Mouse (Mus musculus) neural tube, embryonic 14.5 days (tissue): Measurements from ENCODE around the gene Fam162b. TPM values are rescaled to one million over a fixed set of nuclear protein-coding genes. Genes with fewer than 3 reads are reported as not detected.
A peak's percentile ranks its signal among the peaks of the same experiment; 100 is the strongest.

Source experiments
- ATAC-seq: fragments of 200-750 bp; cut with Nextera tagmentation; 2 replicates; pipeline ENCODE4 v1.8.0; 2017; ENCODE audit warnings: low read depth, mild to moderate bottlenecking, moderate TSS enrichment, moderate library complexity
- H3K27ac ChIP-seq: fragments of 300-500 bp; sonication (generic); 2 replicates; pipeline ENCODE4 v1.5.1; 2014; ENCODE audit warnings: low read depth, mild to moderate bottlenecking, control low read depth, low read length, moderate library complexity, mixed read lengths
- H3K27me3 ChIP-seq: fragments of 300-500 bp; sonication (generic); 2 replicates; pipeline ENCODE4 v1.6.1; 2014; ENCODE audit warnings: low read length; ENCODE audit not compliant: control insufficient read depth, insufficient read depth
- H3K36me3 ChIP-seq: fragments of 300-500 bp; sonication (generic); 2 replicates; pipeline ENCODE4 v1.6.1; 2014; ENCODE audit warnings: low read length, mixed read lengths; ENCODE audit not compliant: control insufficient read depth, insufficient read depth
- H3K4me1 ChIP-seq: fragments of 300-500 bp; sonication (generic); 2 replicates; pipeline ENCODE4 v1.6.1; 2014; ENCODE audit warnings: low read length; ENCODE audit not compliant: control insufficient read depth, insufficient read depth
- H3K4me2 ChIP-seq: fragments of 300-500 bp; sonication (generic); 2 replicates; pipeline ENCODE4 v1.6.1; 2014; ENCODE audit warnings: mild to moderate bottlenecking, low read depth, low read length, control low read depth
- H3K4me3 ChIP-seq: fragments of 300-500 bp; sonication (generic); 2 replicates; pipeline ENCODE4 v1.5.1; 2014; ENCODE audit warnings: low read depth, low read length, control low read depth, mixed read lengths
- H3K9ac ChIP-seq: fragments of 300-500 bp; sonication (generic); replicated peaks from 2 replicates; pipeline ENCODE4 v1.6.1; 2014; ENCODE audit warnings: low read depth, mild to moderate bottlenecking, control low read depth, low read length, mixed read lengths
- H3K9me3 ChIP-seq: fragments of 300-500 bp; sonication (generic); 2 replicates; pipeline ENCODE4 v1.6.1; 2016; ENCODE audit warnings: low read length; ENCODE audit not compliant: control insufficient read depth
- WGBS: fragments of 180-500 bp; shearing (Covaris S2); extraction: QIAGEN DNeasy Blood & Tissue Kit; methylation state at CpG from one replicate; pipeline ENCODE4 v1.1.7; 2014; 5-methylcytosine and 5-hydroxymethylcytosine counted together
- polyA plus RNA-seq: library from polyadenylated mRNA; unstranded; fragments of >200 nt; fragmentation: Nextera tagmentation; extraction: Ambion mirVana; gene quantifications from 2 replicates; pipeline ENCODE4 v1.2.1, GENCODE M21; 2014

Fam162b gene
- 0.46 and 1.3 TPM in 2 replicates for polyA plus RNA-seq

DNA sequence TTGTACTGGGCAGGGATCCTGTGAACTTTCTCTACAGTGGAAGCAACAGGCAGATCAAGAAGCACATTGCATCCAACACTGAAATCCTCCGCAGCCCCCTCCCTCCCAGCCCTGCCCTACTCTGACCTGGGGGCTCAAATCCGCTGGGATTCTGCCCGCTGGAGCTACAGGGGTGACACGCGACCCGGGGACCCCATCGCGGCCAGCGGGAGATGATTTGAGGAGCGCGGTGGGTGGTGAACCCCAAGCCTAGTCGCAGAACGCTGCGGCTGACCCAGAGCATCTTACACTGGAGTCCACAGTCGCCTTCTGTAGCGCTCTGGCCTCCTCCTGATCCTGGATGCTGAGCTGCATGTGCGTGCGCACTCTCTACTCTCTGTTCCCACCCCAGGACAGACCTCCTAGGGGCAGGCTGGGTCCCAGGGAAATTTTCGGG is at the start of gene Fam162b:
TSS of gene Fam162b (minus strand) at position 379 of the 436 bp plus-strand sequence.
- Histone ChIP-seq H3K4me2 (peak within 1 kb of the TSS; percentile 49), H3K4me3 (peak within 1 kb of the TSS; percentile 11), H3K9me3 (no peaks in the 10 kb centered on the region), H3K36me3 (no peaks in the 10 kb centered on the region), H3K27ac (no peak within 1 kb of the TSS), H3K9ac (no peak within 1 kb of the TSS), H3K4me1 (no peaks in the 10 kb centered on the region), H3K27me3 (no peaks in the 10 kb centered on the region)
- WGBS, result 4% methylated on average over 19 of the region's 19 CpGs
- ATAC-seq, result peak; percentile 56; the same call in 1 of the 2 replicates

DNA sequence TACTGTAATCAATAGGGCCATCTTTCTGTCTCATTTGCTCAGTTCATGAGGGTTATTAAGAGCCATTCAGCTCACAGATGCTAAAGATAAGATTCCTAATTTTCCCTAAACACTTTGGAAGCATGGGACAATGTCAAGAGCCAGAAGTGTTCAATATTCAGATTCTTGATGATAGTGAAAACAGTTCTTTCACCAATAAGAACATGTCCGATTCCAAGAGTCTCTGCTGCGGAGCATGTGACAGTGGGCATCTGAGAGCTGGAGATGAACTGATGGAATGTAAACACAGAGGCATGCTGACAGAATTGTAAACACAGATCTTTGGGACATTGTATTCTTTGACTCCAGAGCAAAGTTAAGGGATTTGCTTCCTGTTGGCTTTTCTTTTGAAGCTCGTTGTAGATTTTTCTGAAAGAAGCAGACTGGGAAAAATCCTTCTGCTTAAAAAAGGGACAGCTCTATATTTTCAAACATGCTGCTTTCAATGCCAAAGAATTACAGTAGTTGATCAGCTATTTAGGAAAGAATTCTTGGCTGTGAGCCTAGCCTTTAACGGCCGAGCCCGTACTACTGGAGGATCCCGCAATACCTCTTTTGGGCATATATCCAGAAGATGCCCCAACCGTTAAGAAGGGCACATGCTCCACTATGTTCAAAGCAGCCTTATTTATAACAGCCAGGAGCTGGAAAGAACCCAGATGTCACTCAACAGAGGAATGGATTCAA is 41.3 kb upstream of the Fam162b start, which contains the start of gene Gprc6a:
TSS of gene Gprc6a (minus strand) at position 51 of the 726 bp plus-strand sequence.
- H3K4me3 ChIP-seq, result no peak within 1 kb of the TSS
- WGBS, result 70% methylated on average over 8 of the region's 8 CpGs
- H3K27ac ChIP-seq, result no peak within 1 kb of the TSS
- ATAC-seq, result no peak
- H3K36me3 ChIP-seq, result no peaks in the 10 kb centered on the region
- H3K27me3 ChIP-seq, result no peaks in the 10 kb centered on the region
- H3K4me2 ChIP-seq, result no peak within 1 kb of the TSS
- H3K4me1 ChIP-seq, result no peaks in the 10 kb centered on the region
- no peaks in the 10 kb centered on the region for H3K9me3 ChIP-seq
- H3K9ac ChIP-seq, result no peak within 1 kb of the TSS

DNA sequence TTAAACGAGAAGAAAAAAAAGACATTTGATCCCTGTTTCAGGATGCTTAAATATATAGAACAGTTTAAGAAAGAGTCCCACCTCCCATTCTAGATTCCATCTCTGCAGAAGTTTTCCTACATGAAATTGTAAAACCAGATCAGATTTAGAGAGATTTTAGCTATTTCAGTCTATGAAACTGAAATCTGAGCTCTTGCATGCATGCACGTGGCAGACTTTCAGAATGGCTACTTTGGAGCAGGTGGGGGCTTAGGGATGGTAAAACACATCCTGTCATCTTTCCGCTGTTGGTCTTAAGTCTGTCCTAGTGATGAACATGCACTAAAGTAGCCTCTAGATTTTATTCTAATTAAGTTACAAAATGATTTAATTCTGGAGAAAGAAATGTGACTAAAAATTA is 30.9 kb upstream of the Fam162b start:
- WGBS, result 84% methylated on average over 3 of the region's 3 CpGs
- no peak overlapping the region for H3K4me2 ChIP-seq
- no peak overlapping the region for H3K4me3 ChIP-seq
- H3K9me3 ChIP-seq, result no peaks in the 10 kb centered on the region
- no peaks in the 10 kb centered on the region for H3K27me3 ChIP-seq
- ATAC-seq, result no peak
- no peaks in the 10 kb centered on the region for H3K36me3 ChIP-seq
- H3K9ac ChIP-seq, result no peak overlapping the region
- H3K4me1 ChIP-seq, result no peaks in the 10 kb centered on the region
- no peak overlapping the region for H3K27ac ChIP-seq

- no peak for ATAC-seq
- H3K4me1 ChIP-seq, result no peaks in the 10 kb centered on the region
- H3K4me2 ChIP-seq, result no peak overlapping the region
- H3K36me3 ChIP-seq, result no peaks in the 10 kb centered on the region
- WGBS, result 80% methylated on average over 7 of the region's 7 CpGs
- H3K27ac ChIP-seq, result no peak overlapping the region
- H3K9ac ChIP-seq, result no peak overlapping the region
- no peak overlapping the region for H3K4me3 ChIP-seq
- no peaks in the 10 kb centered on the region for H3K27me3 ChIP-seq
- H3K9me3 ChIP-seq, result no peaks in the 10 kb centered on the region
These were observed 29.8 kb upstream of the Fam162b start for GRCm38 (mm10) chr10:51620126-51620525.

DNA sequence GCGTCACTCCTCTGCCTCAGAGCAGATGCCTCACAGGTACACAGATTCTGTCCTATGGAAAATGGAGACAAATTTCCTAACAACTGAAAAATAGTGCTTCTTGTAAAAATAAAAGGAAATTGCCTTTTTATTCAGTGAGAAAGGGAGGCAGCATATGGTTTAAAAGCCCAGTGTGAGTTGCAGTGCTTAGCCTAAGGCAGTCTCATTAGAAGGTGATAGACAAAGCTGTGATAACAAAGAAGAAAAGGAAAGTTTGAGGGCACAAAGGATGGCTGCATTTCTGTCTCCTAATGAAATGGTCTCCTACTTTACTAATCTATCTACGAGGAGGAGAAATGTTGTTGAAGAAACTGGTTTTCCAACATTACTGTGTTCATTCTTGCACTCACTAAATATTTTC is 28.2 kb upstream of the Fam162b start:
- WGBS, result 85% methylated on average over 2 of the region's 2 CpGs
- H3K4me1 ChIP-seq, result no peaks in the 10 kb centered on the region
- no peaks in the 10 kb centered on the region for H3K36me3 ChIP-seq
- H3K27me3 ChIP-seq, result no peaks in the 10 kb centered on the region
- H3K9ac ChIP-seq, result no peak overlapping the region
- H3K4me2 ChIP-seq, result no peak overlapping the region
- H3K9me3 ChIP-seq, result no peaks in the 10 kb centered on the region
- ATAC-seq, result no peak
- no peak overlapping the region for H3K27ac ChIP-seq
- H3K4me3 ChIP-seq, result no peak overlapping the region

GRCm38 (mm10) chr10:51614826-51615590 is 24.7 kb upstream of the Fam162b start:
- H3K4me1 ChIP-seq, result no peaks in the 10 kb centered on the region
- H3K4me3 ChIP-seq, result no peak overlapping the region
- no peak overlapping the region for H3K9ac ChIP-seq
- no peak overlapping the region for H3K4me2 ChIP-seq
- no peaks in the 10 kb centered on the region for H3K27me3 ChIP-seq
- ATAC-seq, result no peak
- H3K27ac ChIP-seq, result no peak overlapping the region
- 67% methylated on average over 11 of the region's 11 CpGs for WGBS
- H3K36me3 ChIP-seq, result no peaks in the 10 kb centered on the region
- H3K9me3 ChIP-seq, result no peaks in the 10 kb centered on the region

DNA sequence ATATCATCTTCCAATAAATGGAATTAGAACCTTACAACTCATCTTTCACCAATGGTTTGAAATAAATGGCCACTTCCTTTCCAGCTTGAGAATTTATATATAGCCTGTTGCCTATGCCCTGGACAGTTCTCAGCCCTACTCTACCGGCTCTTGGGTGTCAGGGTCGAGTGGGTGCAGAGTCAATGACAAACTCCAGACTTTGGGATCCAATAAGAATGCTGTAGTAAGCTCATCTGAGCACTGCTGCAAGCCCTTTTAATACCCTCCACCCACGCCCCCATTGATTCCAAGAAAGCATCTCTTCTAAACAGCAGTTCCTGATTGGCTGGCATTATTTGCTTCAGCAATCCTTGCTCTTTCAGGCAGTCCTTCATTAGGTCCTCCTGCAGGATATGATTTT is 23.1 kb upstream of the Fam162b start:
- Histone ChIP-seq H3K27ac (no peak overlapping the region), H3K4me3 (no peak overlapping the region), H3K9ac (no peak overlapping the region), H3K36me3 (no peaks in the 10 kb centered on the region), H3K4me1 (no peaks in the 10 kb centered on the region), H3K4me2 (no peak overlapping the region), H3K27me3 (no peaks in the 10 kb centered on the region), H3K9me3 (no peaks in the 10 kb centered on the region)
- ATAC-seq, result no peak
- 82% methylated on average over 3 of the region's 3 CpGs for WGBS

DNA sequence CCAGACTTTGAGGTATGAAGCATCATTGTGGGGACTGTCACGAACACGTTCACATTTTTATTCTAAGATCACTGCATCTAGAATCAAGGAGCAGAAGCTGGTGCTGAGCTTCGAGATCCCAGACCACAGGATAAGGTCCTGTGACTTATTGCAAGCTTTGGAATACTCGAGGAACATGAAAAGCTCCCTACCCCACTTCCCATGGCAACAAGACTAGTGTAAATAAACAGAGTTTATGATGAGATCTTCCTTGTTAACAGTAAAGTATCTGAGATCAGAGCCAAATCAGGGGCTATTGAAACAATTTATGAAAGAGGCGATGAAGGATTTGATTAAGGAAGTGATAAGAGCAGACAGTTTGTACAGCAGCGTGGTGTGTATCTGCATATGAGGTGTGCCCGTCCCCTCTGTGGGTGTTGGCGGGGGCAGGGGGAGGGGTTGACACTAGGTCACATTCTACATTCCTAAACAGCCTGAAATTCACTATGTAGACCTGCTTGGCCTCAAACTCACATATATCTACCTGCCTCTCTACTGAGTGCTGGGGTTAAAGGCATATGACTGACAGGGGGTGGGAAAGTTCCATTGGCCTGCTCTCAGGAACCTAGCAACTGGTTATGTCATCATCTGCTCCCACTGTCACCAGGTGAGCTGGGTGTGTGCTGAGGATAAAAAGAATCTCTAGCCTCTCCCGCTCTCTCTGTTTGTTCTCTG is 21.8 kb upstream of the Fam162b start:
- no peaks in the 10 kb centered on the region for H3K36me3 ChIP-seq
- no peak overlapping the region for H3K9ac ChIP-seq
- H3K4me1 ChIP-seq, result no peaks in the 10 kb centered on the region
- no peaks in the 10 kb centered on the region for H3K27me3 ChIP-seq
- WGBS, result 86% methylated on average over 9 of the region's 9 CpGs
- H3K9me3 ChIP-seq, result no peaks in the 10 kb centered on the region
- no peak overlapping the region for H3K27ac ChIP-seq
- no peak overlapping the region for H3K4me2 ChIP-seq
- H3K4me3 ChIP-seq, result no peak overlapping the region
- no peak for ATAC-seq
